Mouse (Mus musculus) bone marrow, adult 2 months (tissue): ENCODE results near the gene Cemip.

ENCODE experiments used
- CTCF ChIP-seq: fragments of 200-500 bp; IDR thresholded peaks from 2 replicates; pipeline ENCODE4 v1.5.1; 2011; ENCODE audit warnings: low read length, control low read depth; ENCODE audit not compliant: control insufficient read depth, insufficient read depth
- POLR2A ChIP-seq: fragments of 200-500 bp; IDR thresholded peaks from 2 replicates; pipeline ENCODE4 v1.6.1; 2011; ENCODE audit warnings: low read depth, mild to moderate bottlenecking, control low read depth, low read length, borderline replicate concordance; ENCODE audit not compliant: control insufficient read depth

- no peak for TF ChIP-seq POLR2A
- TF ChIP-seq CTCF, result no peak
Measured at GRCm38 (mm10) chr7:84026950-84027585, 59.2 kb downstream of the Cemip start.
